Mouse (Mus musculus): ENCODE data around the gene Sun5.

- no peak for TF ChIP-seq CTCF (IDR thresholded peaks at IDR 0.05; ENCODE audit: insufficient read depth, low read length)
- no peak for TF ChIP-seq POLR2A (IDR thresholded peaks at IDR 0.05; ENCODE audit: borderline replicate concordance, extremely low read depth, low read depth, low read length)
Measured at GRCm38 (mm10) chr2:153828704-153829103, 42.2 kb downstream of the Sun5 start.
